Mouse (Mus musculus) ES-E14 (cell line): ENCODE results near the gene Ffar1.

Experiments
- HCFC1 ChIP-seq: IDR thresholded peaks from 2 replicates; pipeline ENCODE4 v1.6.1; 2012; ENCODE audit warnings: low read length, inconsistent platforms, borderline replicate concordance; ENCODE audit not compliant: insufficient read depth
- MAFK ChIP-seq: IDR thresholded peaks from 2 replicates; pipeline ENCODE4 v1.6.1; 2014; ENCODE audit warnings: mild to moderate bottlenecking, low read depth, low read length, inconsistent platforms; ENCODE audit not compliant: insufficient read depth
- ZC3H11A ChIP-seq: IDR thresholded peaks from 2 replicates; pipeline ENCODE4 v1.6.1; 2012; ENCODE audit warnings: low read depth, mild to moderate bottlenecking, inconsistent platforms, low read length, borderline replicate concordance

DNA sequence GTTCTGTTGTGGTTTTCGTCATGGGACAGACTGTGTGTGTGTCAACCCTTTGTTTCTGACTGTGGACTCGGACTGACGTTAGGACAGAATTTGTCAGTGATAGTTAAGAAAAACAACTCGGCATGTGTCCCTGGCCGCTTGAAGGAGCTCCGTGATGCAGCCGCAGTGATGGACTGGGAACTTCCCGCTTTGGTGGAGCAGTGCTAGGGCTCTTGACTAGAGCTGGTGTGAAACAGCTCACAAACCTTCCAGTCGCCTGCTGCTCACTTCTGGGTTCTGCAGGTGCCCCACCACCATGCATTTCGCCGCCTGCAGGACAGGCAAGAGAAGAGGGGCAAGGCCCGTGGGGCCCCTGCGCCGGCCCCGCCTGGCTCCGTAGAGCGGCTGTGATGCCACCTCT is 29.1 kb downstream of the Ffar1 start:
- TF ChIP-seq HCFC1 (no peak), ZC3H11A (no peak), MAFK (no peak)
